8 mouse cellular contexts compared by ENCODE assay signal in genomic region chr16:18416094-18416761, GRCm38 (mm10). TPM values are rescaled to one million over a fixed set of nuclear protein-coding genes. Genes with fewer than 3 reads are reported as not detected.
A peak's percentile ranks its signal among the peaks of the same experiment; 100 is the strongest.
DNase-seq lines count a peak whose midpoint lies in the region; TF ChIP-seq lines count a peak whose summit lies in the region.

No protein-coding gene starts in this region.

- TF ChIP-seq EP300 in heart, adult 2 months (IDR thresholded peaks at IDR 0.05; ENCODE audit: insufficient read depth, low read depth, low read length), result peak; percentile 7; the same call in 1 of the 2 replicates

- no peak overlapping the region for H3K4me3 ChIP-seq in heart, adult 2 months
- H3K4me3 ChIP-seq in macrophage (ENCODE audit: inconsistent target), result no peak overlapping the region

- H3K9ac ChIP-seq in heart, adult 2 months (ENCODE audit: low read depth, low read length), result peak overlapping the region; percentile 32; the same call in 1 of the 2 replicates

- no peaks in the 10 kb centered on the region for H3K27me3 ChIP-seq in heart, adult 2 months (ENCODE audit: control insufficient read depth, insufficient read depth, low read length)

- peaks cover 11% of the 10 kb centered on the region for H3K36me3 ChIP-seq in heart, adult 2 months (ENCODE audit: control insufficient read depth, insufficient read depth, low read length)
- peaks cover under 1% of the 10 kb centered on the region; the same call in 1 of the 2 replicates for H3K36me3 ChIP-seq in macrophage (ENCODE audit: inconsistent target)

- TF ChIP-seq CTCF in heart, adult 2 months (IDR thresholded peaks at IDR 0.05), result no peak

- TF ChIP-seq POLR2A in heart, adult 2 months (IDR thresholded peaks at IDR 0.05; ENCODE audit: insufficient read depth, low read depth, low read length), result 0 out of 2 replicates have a peak, but pooled peaks have one; percentile 10

- H3K27ac ChIP-seq in heart, adult 2 months, result peak overlapping the region; percentile 87
- H3K27ac ChIP-seq in macrophage, result peak overlapping the region; percentile 73

- 38% methylated on average over 18 of the region's 18 CpGs for WGBS in heart, adult 2 months
- WGBS in macrophage (ENCODE audit: missing documents), result 38% methylated on average over 18 of the region's 18 CpGs

- peaks cover 23% of the 10 kb centered on the region for H3K4me1 ChIP-seq in heart, adult 2 months (ENCODE audit: control insufficient read depth, insufficient read depth, low read length)

- intact Hi-C loops in left cerebral cortex, postnatal 14 days (cut with DNase I), result no loop called here
- intact Hi-C loops in left cerebral cortex, postnatal 4 days (cut with DNase I), result no loop called here
- intact Hi-C loops in heart, adult 2 months (cut with DNase I), result no loop called here

- no peaks in the 10 kb centered on the region for H3K79me2 ChIP-seq in heart, adult 2 months (replicated peaks; ENCODE audit: control insufficient read depth, insufficient read depth, low read length)
- peaks cover 63% of the 10 kb centered on the region for H3K79me2 ChIP-seq in macrophage (ENCODE audit: inconsistent target)

- DNase-seq in left cerebral cortex, postnatal 14 days (ENCODE audit: low spot score in 2 of 2), result peak; percentile 61 to 78
- DNase-seq in left cerebral cortex, postnatal 4 days, result no peak
- peak; percentile 96 for DNase-seq in adipocyte (ENCODE audit: low spot score)
- peak; percentile 66 to 82 for DNase-seq in heart, adult 2 months
- peak; percentile 65 for DNase-seq in kidney, adult 9 months
- DNase-seq in B cell, adult 2 months, result no peak
- DNase-seq in cerebellum, postnatal 14 days, result no peak

RNA-seq across cellular contexts. Expression of gene Txnrd2, which starts 10.0 kb away (rescaled TPM):
- 10 to 100 TPM; 18.9 to 25.2 TPM for total RNA-seq in left cerebral cortex, postnatal 14 days (2021)
- 10 to 100 TPM; 22.2 to 24.0 TPM for total RNA-seq in left cerebral cortex, postnatal 4 days (2021)
- total RNA-seq in heart, adult 2 months (2021), result 10 to 100 TPM; 37.6 to 39.7 TPM
- 35.1 and 36.1 TPM in 2 replicates for polyA plus RNA-seq in heart, adult 2 months (2012; rRNA removed)
- total RNA-seq in macrophage (2018; cell fraction: chromatin; rRNA removed), result 10 to 100 TPM in 24 of 26 experiments, 1 to 10 TPM in 2; 4.9 to 44.5 (median 23.9) TPM
- 10 to 100 TPM; 12.3 to 18.8 (median 15.3) TPM for total RNA-seq in macrophage (2018; cell fraction: cytosol; rRNA removed)
- 10 to 100 TPM in 21 of 26 experiments, 1 to 10 TPM in 5; 7.5 to 31.9 (median 17.7) TPM for total RNA-seq in macrophage (2018; cell fraction: nucleus; rRNA removed)
- 10.3 to 16.8 TPM (median 14.7 TPM) in 3 replicates for polyA plus RNA-seq in macrophage (2018)

RNA-seq across cellular contexts. Expression of gene Comt, which starts 10.4 kb away (rescaled TPM):
- total RNA-seq in left cerebral cortex, postnatal 14 days (2021), result 10 to 100 TPM; 74.2 to 80.8 TPM
- 10 to 100 TPM; 55.5 to 57.3 TPM for total RNA-seq in left cerebral cortex, postnatal 4 days (2021)
- total RNA-seq in heart, adult 2 months (2021), result 100 to 1,000 TPM; 139 to 150 TPM
- polyA plus RNA-seq in heart, adult 2 months (2012; rRNA removed), result 208 and 236 TPM in 2 replicates
- 10 to 100 TPM in 20 of 26 experiments, 1 to 10 TPM in 6; 4.6 to 47.7 (median 18.7) TPM for total RNA-seq in macrophage (2018; cell fraction: chromatin; rRNA removed)
- total RNA-seq in macrophage (2018; cell fraction: cytosol; rRNA removed), result 100 to 1,000 TPM in 20 of 26 experiments, 10 to 100 TPM in 6; 79.9 to 168 (median 109) TPM
- 10 to 100 TPM; 15.5 to 79.1 (median 41.2) TPM for total RNA-seq in macrophage (2018; cell fraction: nucleus; rRNA removed)
- 118 to 154 TPM (median 126 TPM) in 3 replicates for polyA plus RNA-seq in macrophage (2018)

Comparison
In these comparisons a context has a peak if more than half of its experiments do, and no peak if none do; other contexts are left out.
1. DNase-seq: peak in left cerebral cortex, postnatal 14 days (2 of 2), adipocyte (single experiment), heart, adult 2 months (2 of 2) and kidney, adult 9 months (single experiment); none in left cerebral cortex, postnatal 4 days (single experiment), B cell, adult 2 months (0 of 2) and cerebellum, postnatal 14 days (0 of 2).